In genomic region chr14:103098213-103098586, GRCm38 (mm10) we compare ENCODE assay signal across 8 mouse cellular contexts. TPM values are rescaled to one million over a fixed set of nuclear protein-coding genes. Genes with fewer than 3 reads are reported as not detected.
DNase-seq lines count a peak whose midpoint lies in the region; ATAC-seq and TF ChIP-seq lines count a peak whose summit lies in the region.

No protein-coding gene starts in this region.

- no peak for TF ChIP-seq POLR2A in bone marrow, adult 2 months (IDR thresholded peaks at IDR 0.05; ENCODE audit: borderline replicate concordance, control insufficient read depth, low read depth, low read length)

- H3K9me3 ChIP-seq in kidney, embryonic 15.5 days (replicated peaks) = no peaks in the 10 kb centered on the region
- no peaks in the 10 kb centered on the region for H3K9me3 ChIP-seq in hindbrain, embryonic 15.5 days
- no peaks in the 10 kb centered on the region for H3K9me3 ChIP-seq in midbrain, embryonic 16.5 days (replicated peaks; ENCODE audit: control insufficient read depth, low read length, poor library complexity, severe bottlenecking)

- H3K27me3 ChIP-seq in kidney, embryonic 15.5 days = no peaks in the 10 kb centered on the region
- H3K27me3 ChIP-seq in hindbrain, embryonic 15.5 days = no peaks in the 10 kb centered on the region
- H3K27me3 ChIP-seq in midbrain, embryonic 16.5 days (ENCODE audit: control insufficient read depth, insufficient read depth, low read depth, low read length) = no peaks in the 10 kb centered on the region

- H3K36me3 ChIP-seq in kidney, embryonic 15.5 days = peaks cover 28% of the 10 kb centered on the region
- H3K36me3 ChIP-seq in hindbrain, embryonic 15.5 days = peaks cover 5% of the 10 kb centered on the region; the same call in 1 of the 2 replicates
- H3K36me3 ChIP-seq in midbrain, embryonic 16.5 days (ENCODE audit: control insufficient read depth, insufficient read depth, low read length) = peaks cover 2% of the 10 kb centered on the region; the same call in 1 of the 2 replicates

- no peak for DNase-seq in kidney, postnatal 10 days
- no peak for DNase-seq in urinary bladder, postnatal 36 days (ENCODE audit: low spot score in 2 of 2)
- no peak for DNase-seq in right cerebral cortex, postnatal 14 days
- no peak for DNase-seq in adrenal gland, postnatal 25 days

- peak overlapping the region; percentile 66 for H3K4me2 ChIP-seq in kidney, embryonic 15.5 days
- H3K4me2 ChIP-seq in hindbrain, embryonic 15.5 days = peak overlapping the region; percentile 54
- peak overlapping the region; percentile 67 for H3K4me2 ChIP-seq in midbrain, embryonic 16.5 days (ENCODE audit: low read length)

- peak overlapping the region; percentile 99 for H3K27ac ChIP-seq in kidney, embryonic 15.5 days
- H3K27ac ChIP-seq in bone marrow, adult 2 months (ENCODE audit: control insufficient read depth, insufficient read depth, low read depth, low read length, poor library complexity) = peak overlapping the region; percentile 100
- peak overlapping the region; percentile 95 for H3K27ac ChIP-seq in hindbrain, embryonic 15.5 days (replicated peaks)
- peak overlapping the region; percentile 98; the same call in 1 of the 2 replicates for H3K27ac ChIP-seq in midbrain, embryonic 16.5 days (ENCODE audit: low read length)

- peak overlapping the region; percentile 97 for H3K4me3 ChIP-seq in kidney, embryonic 15.5 days (replicated peaks)
- peak overlapping the region; percentile 96 for H3K4me3 ChIP-seq in bone marrow, adult 2 months (replicated peaks; ENCODE audit: control insufficient read depth, low read depth, low read length)
- H3K4me3 ChIP-seq in hindbrain, embryonic 15.5 days = peak overlapping the region; percentile 73
- peak overlapping the region; percentile 93 for H3K4me3 ChIP-seq in midbrain, embryonic 16.5 days (ENCODE audit: low read depth, low read length)

- no peak for TF ChIP-seq CTCF in bone marrow, adult 2 months (IDR thresholded peaks at IDR 0.05; ENCODE audit: control insufficient read depth, insufficient read depth, low read length)

- WGBS in kidney, embryonic 15.5 days = 2% methylated on average over 2 of the region's 2 CpGs
- WGBS in bone marrow, adult 2 months = 0% methylated on average over 2 of the region's 2 CpGs
- WGBS in hindbrain, embryonic 15.5 days = 5% methylated on average over 2 of the region's 2 CpGs
- WGBS in midbrain, embryonic 16.5 days = under 1% methylated on average over 2 of the region's 2 CpGs

- no peak for ATAC-seq in kidney, embryonic 15.5 days (replicated peaks; ENCODE audit: low FRiP score)
- no peak for ATAC-seq in hindbrain, embryonic 15.5 days (ENCODE audit: low FRiP score, low read depth)
- ATAC-seq in midbrain, embryonic 16.5 days = no peak

- peaks cover 26% of the 10 kb centered on the region for H3K4me1 ChIP-seq in kidney, embryonic 15.5 days
- H3K4me1 ChIP-seq in bone marrow, adult 2 months (ENCODE audit: control insufficient read depth, insufficient read depth, low read length) = no peaks in the 10 kb centered on the region; the same call in 1 of the 2 replicates
- peaks cover 34% of the 10 kb centered on the region for H3K4me1 ChIP-seq in hindbrain, embryonic 15.5 days (replicated peaks)
- H3K4me1 ChIP-seq in midbrain, embryonic 16.5 days (ENCODE audit: control insufficient read depth, insufficient read depth, low read length) = peaks cover 26% of the 10 kb centered on the region

- H3K9ac ChIP-seq in kidney, embryonic 15.5 days = peak overlapping the region; percentile 99
- H3K9ac ChIP-seq in hindbrain, embryonic 15.5 days = peak overlapping the region; percentile 80
- peak overlapping the region; percentile 99 for H3K9ac ChIP-seq in midbrain, embryonic 16.5 days (ENCODE audit: low read depth, low read length)

RNA-seq across cellular contexts. Expression of gene Fbxl3, which starts 1.2 kb away (rescaled TPM):
- 22.8 and 23.9 TPM in 2 replicates for polyA plus RNA-seq in kidney, embryonic 15.5 days (2015; fragmentation: Nextera tagmentation; extraction: Ambion mirVana)
- polyA plus RNA-seq in bone marrow, adult 2 months (2011; ENCODE audit: insufficient read depth, insufficient read length, low replicate concordance, missing spikeins) = 26.6 and 36.3 TPM in 2 replicates
- 21.5 and 23.0 TPM in 2 replicates for polyA plus RNA-seq in hindbrain, embryonic 15.5 days (2015; fragmentation: Nextera tagmentation; extraction: Ambion mirVana)
- 22.1 and 23.2 TPM in 2 replicates for polyA plus RNA-seq in midbrain, embryonic 16.5 days (2015; fragmentation: Nextera tagmentation; extraction: Ambion mirVana)
- 76.8 and 86.4 TPM in 2 replicates for total RNA-seq in adrenal gland, postnatal 25 days (2021)

RNA-seq across cellular contexts. Expression of gene Cln5, which starts 28.2 kb away (rescaled TPM):
- 33.9 and 34.6 TPM in 2 replicates for polyA plus RNA-seq in kidney, embryonic 15.5 days (2015; fragmentation: Nextera tagmentation; extraction: Ambion mirVana)
- 4.9 and 15.5 TPM in 2 replicates for polyA plus RNA-seq in bone marrow, adult 2 months (2011; ENCODE audit: insufficient read depth, insufficient read length, low replicate concordance, missing spikeins)
- 13.6 and 13.7 TPM in 2 replicates for polyA plus RNA-seq in hindbrain, embryonic 15.5 days (2015; fragmentation: Nextera tagmentation; extraction: Ambion mirVana)
- polyA plus RNA-seq in midbrain, embryonic 16.5 days (2015; fragmentation: Nextera tagmentation; extraction: Ambion mirVana) = 10.7 and 11.1 TPM in 2 replicates
- 32.4 and 32.8 TPM in 2 replicates for total RNA-seq in adrenal gland, postnatal 25 days (2021)

RNA-seq across cellular contexts. Expression of gene Acod1, which starts 51.4 kb away (rescaled TPM):
- not detected in 2 replicates for polyA plus RNA-seq in kidney, embryonic 15.5 days (2015; fragmentation: Nextera tagmentation; extraction: Ambion mirVana)
- polyA plus RNA-seq in bone marrow, adult 2 months (2011; ENCODE audit: insufficient read depth, insufficient read length, low replicate concordance, missing spikeins) = not detected in 2 replicates
- polyA plus RNA-seq in hindbrain, embryonic 15.5 days (2015; fragmentation: Nextera tagmentation; extraction: Ambion mirVana) = 0.20 TPM in 1 of 2 replicates, not detected in the other
- not detected in 2 replicates for polyA plus RNA-seq in midbrain, embryonic 16.5 days (2015; fragmentation: Nextera tagmentation; extraction: Ambion mirVana)
- total RNA-seq in adrenal gland, postnatal 25 days (2021) = not detected in 2 replicates
